Mouse (Mus musculus) layer of hippocampus, adult 18-20 months (tissue): ENCODE results near the gene Slc34a3. TPM values are rescaled to one million over a fixed set of nuclear protein-coding genes. Genes with fewer than 3 reads are reported as not detected.

ENCODE experiments used
- DNase-seq, 2 experiments: peaks; one replicate each; pipeline ENCODE4 v3.0.0; 2022; ENCODE audit warnings: low spot score in 2 of 2
- total RNA-seq, 2 experiments: library from RNA; stranded (reverse); gene quantifications; 2 replicates each; pipeline ENCODE4 v1.2.3; 2021

The Slc34a3 gene
- total RNA-seq, 2 experiments from 2014 or later, result not detected

- no peak for DNase-seq
Observed at GRCm38 (mm10) chr2:25195211-25196156, 38.7 kb downstream of the Slc34a3 start.

- DNase-seq, result no peak
Observed at GRCm38 (mm10) chr2:25194486-25195171, 39.5 kb downstream of the Slc34a3 start.

GRCm38 (mm10) chr2:25194006-25194405 lies 40.2 kb downstream of the Slc34a3 start:
- no peak for DNase-seq

- peak; percentile 72 to 90 for DNase-seq
Observed at GRCm38 (mm10) chr2:25193330-25193770, 40.8 kb downstream of the Slc34a3 start.

GRCm38 (mm10) chr2:25187841-25188240 lies 46.3 kb downstream of the Slc34a3 start:
- DNase-seq, result no peak

- DNase-seq, result no peak
Observed at GRCm38 (mm10) chr2:25186575-25186930, 47.6 kb downstream of the Slc34a3 start.

GRCm38 (mm10) chr2:25185625-25186574 lies 48.3 kb downstream of the Slc34a3 start:
- DNase-seq, result no peak

GRCm38 (mm10) chr2:25184496-25184895 lies 49.7 kb downstream of the Slc34a3 start:
- no peak for DNase-seq

GRCm38 (mm10) chr2:25183336-25183735 lies 50.8 kb downstream of the Slc34a3 start:
- no peak for DNase-seq

- DNase-seq, result no peak
Observed at GRCm38 (mm10) chr2:25182664-25183063, 51.5 kb downstream of the Slc34a3 start.

- DNase-seq, result no peak
Observed at GRCm38 (mm10) chr2:25181891-25182397, 52.2 kb downstream of the Slc34a3 start.

GRCm38 (mm10) chr2:25180973-25181890 lies 52.9 kb downstream of the Slc34a3 start:
- DNase-seq, result no peak

- peak; percentile 87 to 96 for DNase-seq
Observed at GRCm38 (mm10) chr2:25180478-25180903, 53.7 kb downstream of the Slc34a3 start, which contains the start of gene Nrarp. Nrarp (plus strand) TSS chr2:25180758.

GRCm38 (mm10) chr2:25179566-25180217 lies 54.5 kb downstream of the Slc34a3 start:
- no peak for DNase-seq

Other genes starting within 250 kb of the Slc34a3 start
- gene Nsmf, start 180.0 kb downstream of the Slc34a3 start, total RNA-seq, result 100 to 1,000 TPM; 950 to 953 TPM
- not detected for gene Entpd8, start 154.1 kb downstream of the Slc34a3 start, total RNA-seq
- not detected for gene Noxa1, start 139.2 kb downstream of the Slc34a3 start, total RNA-seq
- 10 to 100 TPM; 19.5 to 21.0 TPM for gene Nrarp, start 53.6 kb downstream of the Slc34a3 start, total RNA-seq
- 1 to 10 TPM; 1.9 to 2.3 TPM for gene Tor4a, start 37.5 kb downstream of the Slc34a3 start, total RNA-seq
- gene Nelfb, start 22.9 kb downstream of the Slc34a3 start, total RNA-seq, result 10 to 100 TPM; 56.7 to 60.0 TPM
- under 1 TPM; 0.18 to 0.25 TPM for gene Stpg3, start 19.7 kb downstream of the Slc34a3 start, total RNA-seq
- under 1 TPM in 1 of 2 experiments, not detected in 1; 0.69 TPM for gene Fam166a, start 15.6 kb downstream of the Slc34a3 start, total RNA-seq
- 100 to 1,000 TPM; 277 to 310 TPM for gene Tubb4b, start 9.7 kb downstream of the Slc34a3 start, total RNA-seq
- not detected for gene Rnf224, start 2.4 kb upstream of the Slc34a3 start, total RNA-seq
- 100 to 1,000 TPM; 237 to 250 TPM for gene Rnf208, start 7.9 kb upstream of the Slc34a3 start, total RNA-seq
- gene Cysrt1, start 8.1 kb upstream of the Slc34a3 start, total RNA-seq, result not detected
- 1 to 10 TPM; 3.8 to 3.9 TPM for gene AL732309.1, start 12.5 kb upstream of the Slc34a3 start, total RNA-seq
- 10 to 100 TPM; 35.7 to 38.8 TPM for gene Tmem203, start 21.1 kb upstream of the Slc34a3 start, total RNA-seq
- gene Tprn, start 28.3 kb upstream of the Slc34a3 start, total RNA-seq, result 10 to 100 TPM; 21.2 to 23.1 TPM
- 10 to 100 TPM; 62.5 to 66.2 TPM for gene Ssna1, start 38.1 kb upstream of the Slc34a3 start, total RNA-seq
- gene Anapc2, start 38.1 kb upstream of the Slc34a3 start, total RNA-seq, result 10 to 100 TPM; 79.8 to 84.4 TPM
- not detected for gene Tmem210, start 53.8 kb upstream of the Slc34a3 start, total RNA-seq
- not detected for gene Lrrc26, start 55.6 kb upstream of the Slc34a3 start, total RNA-seq
- 100 to 1,000 TPM; 393 to 422 TPM for gene Grin1, start 84.8 kb upstream of the Slc34a3 start, total RNA-seq
- 10 to 100 TPM; 59.6 to 62.4 TPM for gene Man1b1, start 98.0 kb upstream of the Slc34a3 start, total RNA-seq
- 10 to 100 TPM; 35.4 to 36.7 TPM for gene Dpp7, start 122.0 kb upstream of the Slc34a3 start, total RNA-seq
- gene Uap1l1, start 131.3 kb upstream of the Slc34a3 start, total RNA-seq, result 10 to 100 TPM; 15.6 to 19.1 TPM
- gene Sapcd2, start 138.0 kb upstream of the Slc34a3 start, total RNA-seq, result 1 to 10 TPM; 3.2 to 4.1 TPM
- 10 to 100 TPM; 16.3 to 17.7 TPM for gene Entpd2, start 161.5 kb upstream of the Slc34a3 start, total RNA-seq
- 100 to 1,000 TPM; 426 to 435 TPM for gene Npdc1, start 165.0 kb upstream of the Slc34a3 start, total RNA-seq
- under 1 TPM; 0.15 to 0.76 TPM for gene Fut7, start 188.9 kb upstream of the Slc34a3 start, total RNA-seq
- gene Abca2, start 194.3 kb upstream of the Slc34a3 start, total RNA-seq, result 100 to 1,000 TPM; 173 to 176 TPM
- gene Clic3, start 222.5 kb upstream of the Slc34a3 start, total RNA-seq, result 1 to 10 TPM in 1 of 2 experiments, under 1 TPM in 1; 0.66 to 1.0 TPM
- 10 to 100 TPM; 56.7 to 61.3 TPM for gene Paxx, start 226.7 kb upstream of the Slc34a3 start, total RNA-seq
- gene Ptgds, start 235.7 kb upstream of the Slc34a3 start, total RNA-seq, result 100 to 1,000 TPM; 572 to 608 TPM